Mouse (Mus musculus) liver, adult (tissue): ENCODE data around the gene Ttc13.

Experiments used
- GATA4 ChIP-seq: IDR thresholded peaks from 2 replicates; pipeline ENCODE4 v1.6.1; 2014; ENCODE audit warnings: mild to moderate bottlenecking, low read length; ENCODE audit not compliant: insufficient replicate concordance

Gene Ttc13

DNA sequence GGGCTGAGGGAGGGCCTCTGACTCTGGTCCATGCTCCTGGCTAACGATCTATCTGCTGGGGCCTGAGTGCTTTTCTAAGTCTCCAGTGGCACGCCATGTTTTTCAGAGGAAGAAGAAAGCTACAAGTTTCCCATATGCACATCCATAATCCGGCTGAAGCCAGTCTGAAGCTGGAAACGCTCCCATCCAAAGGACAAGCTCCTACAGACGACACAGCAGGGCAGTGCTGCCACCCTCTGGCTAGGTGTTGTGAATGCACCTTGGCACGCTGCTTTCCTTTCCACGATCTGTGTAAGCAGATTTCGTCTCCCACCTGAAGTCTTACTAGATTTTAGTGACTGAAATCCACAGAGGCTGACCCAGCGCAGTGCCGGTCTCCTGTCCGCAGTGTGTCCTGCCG, 44.3 kb downstream of the Ttc13 start:
- TF ChIP-seq GATA4, result no peak

DNA sequence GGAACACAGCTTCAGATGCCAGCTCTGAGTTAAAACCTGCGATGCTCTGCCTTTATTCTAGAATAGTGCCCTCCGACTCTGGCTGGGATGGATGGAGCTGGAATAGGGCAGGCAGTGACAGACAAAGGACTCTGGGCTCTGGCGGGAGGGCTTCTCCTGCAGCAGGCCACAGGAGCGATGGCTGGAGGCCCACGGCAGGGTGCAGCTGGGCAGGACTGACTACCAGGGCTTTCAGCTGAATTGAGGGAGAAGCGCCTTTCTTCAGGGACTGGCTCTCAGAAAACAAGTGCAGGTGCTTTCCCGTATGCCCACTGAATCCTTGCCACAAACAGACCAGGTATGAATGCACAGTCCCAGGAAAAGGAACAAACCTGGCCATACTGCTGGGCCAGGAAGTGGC, 44.7 kb downstream of the Ttc13 start:
- TF ChIP-seq GATA4, result no peak

DNA sequence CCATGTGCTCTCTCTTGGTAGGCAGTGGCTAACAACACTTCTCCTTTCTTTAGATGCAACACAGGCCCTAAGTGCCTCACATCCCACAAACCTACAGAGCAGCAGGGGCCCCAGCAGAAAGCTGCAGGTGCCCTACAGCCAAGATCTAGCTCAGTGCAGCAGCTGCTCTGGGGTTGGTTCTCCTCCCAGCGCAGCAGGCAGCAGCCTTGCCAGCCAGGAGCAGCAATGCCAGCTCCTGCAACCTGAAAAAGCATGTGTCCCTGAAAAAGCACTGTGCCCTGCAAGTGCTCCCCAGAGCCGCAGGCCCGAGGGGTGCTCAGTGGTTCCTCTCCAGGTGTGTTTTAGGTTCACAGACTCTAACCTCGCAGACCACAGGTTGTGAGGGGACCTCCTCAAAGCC, 45.1 kb downstream of the Ttc13 start:
- no peak for TF ChIP-seq GATA4

DNA sequence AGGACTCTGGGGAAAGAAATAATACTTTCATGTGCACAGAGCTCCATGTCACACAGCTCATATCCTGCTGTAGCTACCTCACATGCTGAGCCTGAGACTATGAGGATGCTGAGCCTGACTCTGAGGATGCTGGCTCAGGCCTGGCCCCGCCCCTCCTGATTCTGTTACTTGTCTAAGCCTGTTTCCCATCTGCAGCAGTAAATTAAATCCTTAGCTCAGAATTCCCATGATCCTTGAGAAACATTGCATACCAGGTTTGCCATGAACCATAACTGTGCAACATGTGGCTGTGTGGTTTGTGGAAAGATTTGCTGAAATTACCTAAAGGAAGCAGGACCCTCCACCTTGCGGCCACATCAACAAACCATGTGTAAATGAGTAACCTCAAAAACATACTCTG, 49.4 kb downstream of the Ttc13 start:
- no peak for TF ChIP-seq GATA4

DNA sequence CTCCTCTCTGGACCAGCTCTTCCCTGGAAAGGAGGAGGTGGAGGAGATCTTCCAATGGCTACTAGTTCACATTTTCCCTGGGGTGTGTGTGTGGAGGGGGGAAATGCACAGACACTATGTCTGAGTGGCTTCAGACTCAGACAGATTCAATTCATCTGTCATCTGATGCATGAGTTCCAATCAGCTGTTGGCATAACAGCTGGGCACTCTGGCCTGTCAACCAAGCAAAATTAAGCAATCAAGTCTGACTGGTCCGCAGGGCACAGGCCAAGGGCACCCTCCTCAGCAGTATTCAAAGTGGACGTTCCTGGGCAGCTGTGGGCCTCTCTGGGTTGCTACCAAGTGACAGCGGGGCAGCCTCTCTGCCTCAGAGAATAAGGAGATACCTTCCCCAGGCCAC, 53.0 kb downstream of the Ttc13 start:
- no peak for TF ChIP-seq GATA4

DNA sequence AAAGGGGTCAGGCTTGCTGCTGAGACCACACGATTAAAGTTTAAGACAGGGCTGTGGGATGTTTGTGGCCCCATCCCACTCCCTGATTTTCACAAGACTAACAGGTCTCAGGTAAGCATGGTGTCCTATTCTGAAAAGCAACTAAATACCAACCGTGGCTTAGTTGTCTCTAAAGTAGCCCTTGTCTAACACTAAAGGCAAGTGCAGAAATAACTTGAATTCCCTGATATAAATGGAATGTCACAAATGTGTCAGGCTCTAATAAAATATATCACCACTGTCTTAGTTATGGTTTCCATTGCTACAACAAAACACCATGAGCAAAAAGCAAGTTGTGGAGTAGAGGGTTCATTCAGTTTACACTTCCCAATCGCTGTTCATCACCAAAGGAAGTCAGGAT, 57.4 kb downstream of the Ttc13 start:
- no peak for TF ChIP-seq GATA4

DNA sequence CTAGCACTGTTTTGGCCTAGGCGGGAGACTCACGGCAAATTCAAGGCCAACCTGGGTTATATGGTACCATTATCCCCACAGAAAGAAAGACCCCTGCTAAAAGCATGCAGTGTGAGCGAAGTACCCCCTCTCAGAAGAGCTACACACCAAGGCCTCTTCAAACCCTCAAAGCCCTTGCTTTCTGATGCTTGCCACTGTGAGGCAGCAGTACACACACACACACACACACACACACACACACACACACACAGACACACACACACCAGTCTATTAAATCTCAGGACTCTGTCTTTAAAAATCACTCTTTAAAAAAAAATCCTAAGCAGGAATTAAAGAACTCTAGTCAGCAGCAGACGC, 57.9 kb downstream of the Ttc13 start:
- TF ChIP-seq GATA4, result no peak

DNA sequence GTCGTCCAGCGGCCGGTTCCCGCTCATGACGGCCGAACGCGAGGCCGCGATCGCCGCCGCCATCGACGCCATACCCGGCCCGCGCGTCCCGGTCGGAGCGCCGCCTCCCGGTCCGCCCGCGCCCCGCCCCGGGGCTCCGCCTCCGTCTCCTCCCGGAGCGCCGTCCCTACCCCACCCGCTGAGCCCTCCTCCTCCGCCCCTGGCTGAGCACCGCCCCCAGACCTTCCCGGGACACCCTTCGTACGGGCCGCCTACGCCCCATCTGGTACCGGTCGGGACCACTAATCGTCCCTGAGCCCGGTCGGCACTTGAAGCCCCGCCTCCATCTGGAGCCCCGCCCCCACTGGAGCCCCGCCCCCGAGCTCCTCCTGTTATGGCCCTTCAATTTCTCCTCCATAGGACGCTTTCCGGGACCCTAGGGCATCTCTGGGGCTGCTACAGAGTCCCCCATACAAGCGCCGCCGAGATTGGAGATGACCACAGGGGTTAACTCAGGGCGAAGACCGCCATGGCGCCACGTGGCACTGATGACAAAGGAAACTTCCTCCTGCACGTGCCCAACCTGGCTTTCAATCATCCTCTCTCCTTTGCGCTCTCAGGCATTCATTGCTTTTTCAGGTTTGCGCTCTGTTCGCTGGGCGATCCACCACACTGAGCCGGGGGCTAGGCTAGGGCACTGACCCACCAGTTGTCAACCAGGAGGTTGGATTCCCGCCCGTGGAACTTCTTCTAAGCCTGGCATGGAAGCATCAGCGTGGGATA, 58.5 kb downstream of the Ttc13 start, which contains the start of gene 2310022B05Rik:
2310022B05Rik (minus strand) TSS at position 258 of the 762 bp plus-strand sequence.
- no peak for TF ChIP-seq GATA4

- no peak for TF ChIP-seq GATA4
These were observed 59.2 kb downstream of the Ttc13 start for GRCm38 (mm10) chr8:124662446-124663111.

DNA sequence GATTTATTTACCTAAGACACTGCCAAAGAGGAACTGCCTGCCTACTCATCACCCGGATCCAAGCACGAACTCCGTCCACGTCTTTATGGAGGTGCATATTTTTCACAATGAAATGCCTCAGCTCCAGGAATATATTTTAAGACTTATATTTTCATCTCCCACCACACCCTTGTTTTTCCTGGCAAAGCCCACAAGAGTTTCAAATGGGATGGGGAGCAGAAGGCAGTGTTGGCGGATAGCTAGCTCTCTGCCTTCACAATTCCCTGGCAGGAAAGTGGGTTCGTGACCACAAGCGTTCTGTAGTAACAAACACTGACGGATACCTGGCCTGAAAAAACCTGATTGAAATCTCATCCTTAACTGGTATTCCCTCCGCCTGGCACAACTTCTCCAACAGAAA, 60.0 kb downstream of the Ttc13 start:
- no peak for TF ChIP-seq GATA4

- no peak for TF ChIP-seq GATA4
These were observed 63.4 kb downstream of the Ttc13 start for GRCm38 (mm10) chr8:124658415-124658814.

GRCm38 (mm10) chr8:124657961-124658360, 63.8 kb downstream of the Ttc13 start:
- no peak for TF ChIP-seq GATA4

DNA sequence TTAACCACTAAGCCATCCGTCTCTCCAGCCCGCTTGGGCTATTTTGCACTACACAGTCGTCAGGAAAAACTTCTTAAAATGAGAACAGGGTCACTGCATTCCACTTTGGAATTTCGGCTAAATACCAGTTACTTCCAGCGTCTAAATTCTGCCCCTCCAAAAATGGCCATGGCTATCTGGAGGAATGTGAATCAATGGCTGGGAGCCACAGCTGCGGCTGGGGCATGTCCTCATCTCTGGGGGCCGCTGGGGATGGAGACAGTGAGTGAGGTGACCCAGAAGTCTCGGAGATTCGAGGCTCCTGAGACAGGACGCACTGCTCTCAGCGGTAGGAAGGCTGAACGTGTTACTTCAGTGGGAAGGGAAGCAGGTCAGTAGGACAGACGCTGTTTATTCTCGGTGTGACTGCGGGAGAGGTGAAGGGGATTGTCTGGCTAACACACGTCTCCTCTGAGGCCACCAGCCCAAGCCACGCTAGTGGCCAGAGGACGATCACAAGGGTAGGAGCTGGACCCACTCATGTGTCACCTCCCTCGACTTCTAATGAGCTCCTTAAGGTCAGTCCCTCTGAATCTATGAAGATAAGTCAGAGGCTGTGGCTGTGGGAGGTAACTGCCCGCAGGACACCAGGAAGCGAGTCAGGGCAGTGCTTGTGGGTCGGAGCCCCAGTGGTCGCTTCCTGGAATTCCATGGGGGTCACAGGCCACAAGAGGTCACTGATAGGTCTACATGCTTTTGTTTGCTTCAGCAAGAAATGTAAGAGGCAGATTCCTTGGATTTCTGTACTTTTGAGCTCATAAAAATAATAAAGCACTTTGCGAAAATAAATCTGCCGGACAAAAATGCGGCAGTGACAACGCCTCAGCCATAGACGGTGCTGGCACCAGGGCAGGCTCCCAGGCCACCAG, 68.0 kb downstream of the Ttc13 start:
- TF ChIP-seq GATA4, result no peak

DNA sequence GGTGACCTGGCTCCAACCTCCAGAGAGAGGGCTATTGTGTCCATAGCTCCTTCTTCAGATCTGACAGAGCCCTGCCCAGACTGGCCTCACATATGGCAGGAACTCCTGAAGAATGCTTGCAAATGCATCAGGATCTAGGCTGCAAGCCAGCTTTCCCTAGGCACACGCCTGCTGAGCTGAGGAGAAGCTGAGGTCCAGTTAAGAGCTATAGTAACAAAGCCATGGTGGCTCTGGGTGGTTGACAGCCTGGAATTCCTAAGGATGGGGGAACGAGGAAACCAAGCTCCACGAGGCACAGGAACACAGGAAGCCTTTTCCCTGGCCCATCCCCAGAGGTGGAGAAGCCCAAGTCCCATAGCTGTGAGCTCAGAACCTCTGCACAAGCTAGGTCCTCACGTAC, 69.2 kb downstream of the Ttc13 start:
- no peak for TF ChIP-seq GATA4

GRCm38 (mm10) chr8:124651776-124652175, 70.0 kb downstream of the Ttc13 start:
- peak; percentile 30; the same call in 1 of the 2 replicates for TF ChIP-seq GATA4

DNA sequence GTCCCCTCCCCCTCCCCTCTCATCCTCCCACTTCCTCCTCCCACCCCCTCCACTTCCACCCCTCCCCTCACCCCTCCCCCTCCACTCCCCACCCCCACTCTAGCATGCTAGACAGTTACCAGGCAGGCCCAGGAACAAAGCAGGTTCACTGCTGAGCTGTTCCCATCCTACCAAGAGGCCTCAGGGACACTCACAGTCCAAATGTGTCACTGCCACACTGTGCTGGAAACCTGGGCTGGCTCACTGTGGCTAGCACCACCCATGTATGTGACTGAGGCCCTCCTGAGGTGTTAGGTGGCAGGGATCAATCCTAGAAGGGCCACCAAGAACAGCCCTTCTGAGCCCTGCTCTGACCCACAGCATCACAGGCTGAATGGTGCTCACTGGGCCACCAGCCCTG, 73.5 kb downstream of the Ttc13 start:
- no peak for TF ChIP-seq GATA4
